Mouse (Mus musculus): ENCODE measurements around the gene Slc12a4. TPM values are rescaled to one million over a fixed set of nuclear protein-coding genes. Genes with fewer than 3 reads are reported as not detected.
"Not testable (repeated sequence)": the region's sequence is repeated elsewhere in the genome, so short reads cannot be mapped to it uniquely, and the experiment has no call there.

Gene Slc12a4
- polyA plus RNA-seq, 1 experiment = 5.8 TPM

GRCm38 (mm10) chr8:105990856-105991387, 25.0 kb upstream of the Slc12a4 start, which contains the start of gene Dus2:
Gene Dus2, plus strand, starts transcription at chr8:105991337.
- no peak within 1 kb of the TSS for H3K27ac ChIP-seq (replicated peaks; ENCODE audit: low read depth, low read length)
- no peaks in the 10 kb centered on the region; the same call in 1 of the 2 replicates for H3K4me1 ChIP-seq (ENCODE audit: control insufficient read depth, insufficient read depth, insufficient read length, low read length)
- H3K4me3 ChIP-seq (ENCODE audit: insufficient read depth, low read depth, low read length) = no peak within 1 kb of the TSS

GRCm38 (mm10) chr8:105988546-105988945, 22.6 kb upstream of the Slc12a4 start:
- Histone ChIP-seq H3K4me3 (ENCODE audit: insufficient read depth, low read depth, low read length) (no peak overlapping the region), H3K27ac (replicated peaks; ENCODE audit: low read depth, low read length) (no peak overlapping the region)

GRCm38 (mm10) chr8:105983406-105983805, 17.5 kb upstream of the Slc12a4 start:
- not testable (repeated sequence) for H3K4me1 ChIP-seq (ENCODE audit: control insufficient read depth, insufficient read depth, insufficient read length, low read length); H3K27ac ChIP-seq (replicated peaks; ENCODE audit: low read depth, low read length); H3K4me3 ChIP-seq (ENCODE audit: insufficient read depth, low read depth, low read length)

More at GRCm38 (mm10) chr8:105988546-105988945, 22.6 kb upstream of the Slc12a4 start:
- no peaks in the 10 kb centered on the region; the same call in 1 of the 2 replicates for H3K4me1 ChIP-seq (ENCODE audit: control insufficient read depth, insufficient read depth, insufficient read length, low read length)

- H3K4me3 ChIP-seq (ENCODE audit: insufficient read depth, low read depth, low read length) = no peak overlapping the region
- H3K27ac ChIP-seq (replicated peaks; ENCODE audit: low read depth, low read length) = no peak overlapping the region
- no peaks in the 10 kb centered on the region for H3K4me1 ChIP-seq (ENCODE audit: control insufficient read depth, insufficient read depth, insufficient read length, low read length)
Measured at GRCm38 (mm10) chr8:105981146-105981545, 15.2 kb upstream of the Slc12a4 start.

GRCm38 (mm10) chr8:105979325-105979724, 13.4 kb upstream of the Slc12a4 start, which contains the start of gene Dpep3:
Gene Dpep3, minus strand, starts transcription at chr8:105979429.
- H3K4me1 ChIP-seq (ENCODE audit: control insufficient read depth, insufficient read depth, insufficient read length, low read length) = no peaks in the 10 kb centered on the region
- H3K4me3 ChIP-seq (ENCODE audit: insufficient read depth, low read depth, low read length) = no peak within 1 kb of the TSS
- H3K27ac ChIP-seq (replicated peaks; ENCODE audit: low read depth, low read length) = no peak within 1 kb of the TSS

GRCm38 (mm10) chr8:105975363-105975762, 9.5 kb upstream of the Slc12a4 start:
- H3K4me1 ChIP-seq (ENCODE audit: control insufficient read depth, insufficient read depth, insufficient read length, low read length) = no peaks in the 10 kb centered on the region
- no peak overlapping the region for H3K27ac ChIP-seq (replicated peaks; ENCODE audit: low read depth, low read length)
- H3K4me3 ChIP-seq (ENCODE audit: insufficient read depth, low read depth, low read length) = no peak overlapping the region

- no peak overlapping the region for H3K27ac ChIP-seq (replicated peaks; ENCODE audit: low read depth, low read length)
- H3K4me1 ChIP-seq (ENCODE audit: control insufficient read depth, insufficient read depth, insufficient read length, low read length) = peaks cover 2% of the 10 kb centered on the region; the same call in 1 of the 2 replicates
- H3K4me3 ChIP-seq (ENCODE audit: insufficient read depth, low read depth, low read length) = no peak overlapping the region
Measured at GRCm38 (mm10) chr8:105971019-105971720, 5.3 kb upstream of the Slc12a4 start.

- Histone ChIP-seq H3K4me3 (ENCODE audit: insufficient read depth, low read depth, low read length) (no peak overlapping the region), H3K4me1 (ENCODE audit: control insufficient read depth, insufficient read depth, insufficient read length, low read length) (peaks cover 2% of the 10 kb centered on the region; the same call in 1 of the 2 replicates), H3K27ac (replicated peaks; ENCODE audit: low read depth, low read length) (no peak overlapping the region)
Measured at GRCm38 (mm10) chr8:105969367-105969766, 3.5 kb upstream of the Slc12a4 start.

GRCm38 (mm10) chr8:105966692-105967311, 905 bp upstream of the Slc12a4 start:
- peaks cover 2% of the 10 kb centered on the region; the same call in 1 of the 2 replicates for H3K4me1 ChIP-seq (ENCODE audit: control insufficient read depth, insufficient read depth, insufficient read length, low read length)
- no peak overlapping the region for H3K27ac ChIP-seq (replicated peaks; ENCODE audit: low read depth, low read length)
- peak overlapping the region; percentile 96 for H3K4me3 ChIP-seq (ENCODE audit: insufficient read depth, low read depth, low read length)

GRCm38 (mm10) chr8:105965266-105965904, 512 bp downstream of the Slc12a4 start:
- H3K27ac ChIP-seq (replicated peaks; ENCODE audit: low read depth, low read length) = peak overlapping the region; percentile 89
- peak overlapping the region; percentile 96 for H3K4me3 ChIP-seq (ENCODE audit: insufficient read depth, low read depth, low read length)
- H3K4me1 ChIP-seq (ENCODE audit: control insufficient read depth, insufficient read depth, insufficient read length, low read length) = peaks cover 5% of the 10 kb centered on the region; the same call in 1 of the 2 replicates

GRCm38 (mm10) chr8:105964506-105965265, 1.2 kb downstream of the Slc12a4 start:
- Histone ChIP-seq H3K27ac (replicated peaks; ENCODE audit: low read depth, low read length) (no peak overlapping the region), H3K4me1 (ENCODE audit: control insufficient read depth, insufficient read depth, insufficient read length, low read length) (peaks cover 7% of the 10 kb centered on the region; the same call in 1 of the 2 replicates)

GRCm38 (mm10) chr8:105961536-105961935, 4.4 kb downstream of the Slc12a4 start:
- no peak overlapping the region for H3K4me3 ChIP-seq (ENCODE audit: insufficient read depth, low read depth, low read length)
- peaks cover 14% of the 10 kb centered on the region; the same call in 1 of the 2 replicates for H3K4me1 ChIP-seq (ENCODE audit: control insufficient read depth, insufficient read depth, insufficient read length, low read length)
- no peak overlapping the region for H3K27ac ChIP-seq (replicated peaks; ENCODE audit: low read depth, low read length)

More at GRCm38 (mm10) chr8:105964506-105965265, 1.2 kb downstream of the Slc12a4 start:
- peak overlapping the region; percentile 96 for H3K4me3 ChIP-seq (ENCODE audit: insufficient read depth, low read depth, low read length)

GRCm38 (mm10) chr8:105961101-105961500, 4.8 kb downstream of the Slc12a4 start:
- Histone ChIP-seq H3K4me1 (ENCODE audit: control insufficient read depth, insufficient read depth, insufficient read length, low read length) (peaks cover 13% of the 10 kb centered on the region; the same call in 1 of the 2 replicates), H3K27ac (replicated peaks; ENCODE audit: low read depth, low read length) (no peak overlapping the region), H3K4me3 (ENCODE audit: insufficient read depth, low read depth, low read length) (no peak overlapping the region)

- no peak overlapping the region for H3K27ac ChIP-seq (replicated peaks; ENCODE audit: low read depth, low read length)
- no peak overlapping the region for H3K4me3 ChIP-seq (ENCODE audit: insufficient read depth, low read depth, low read length)
- H3K4me1 ChIP-seq (ENCODE audit: control insufficient read depth, insufficient read depth, insufficient read length, low read length) = peaks cover 13% of the 10 kb centered on the region; the same call in 1 of the 2 replicates
Measured at GRCm38 (mm10) chr8:105959350-105959749, 6.5 kb downstream of the Slc12a4 start.

Data from brown adipose tissue, adult 24 weeks (tissue).